Mouse (Mus musculus): Measurements from ENCODE around the gene Xbp1. TPM values are rescaled to one million over a fixed set of nuclear protein-coding genes. Genes with fewer than 3 reads are reported as not detected.
"Not testable (repeated sequence)": the region's sequence is repeated elsewhere in the genome, so short reads cannot be mapped to it uniquely, and the experiment has no call there.

Xbp1 gene
- polyA plus RNA-seq (2014; fragmentation: Nextera tagmentation; extraction: Ambion mirVana), result 144 and 158 TPM in 2 replicates

DNA sequence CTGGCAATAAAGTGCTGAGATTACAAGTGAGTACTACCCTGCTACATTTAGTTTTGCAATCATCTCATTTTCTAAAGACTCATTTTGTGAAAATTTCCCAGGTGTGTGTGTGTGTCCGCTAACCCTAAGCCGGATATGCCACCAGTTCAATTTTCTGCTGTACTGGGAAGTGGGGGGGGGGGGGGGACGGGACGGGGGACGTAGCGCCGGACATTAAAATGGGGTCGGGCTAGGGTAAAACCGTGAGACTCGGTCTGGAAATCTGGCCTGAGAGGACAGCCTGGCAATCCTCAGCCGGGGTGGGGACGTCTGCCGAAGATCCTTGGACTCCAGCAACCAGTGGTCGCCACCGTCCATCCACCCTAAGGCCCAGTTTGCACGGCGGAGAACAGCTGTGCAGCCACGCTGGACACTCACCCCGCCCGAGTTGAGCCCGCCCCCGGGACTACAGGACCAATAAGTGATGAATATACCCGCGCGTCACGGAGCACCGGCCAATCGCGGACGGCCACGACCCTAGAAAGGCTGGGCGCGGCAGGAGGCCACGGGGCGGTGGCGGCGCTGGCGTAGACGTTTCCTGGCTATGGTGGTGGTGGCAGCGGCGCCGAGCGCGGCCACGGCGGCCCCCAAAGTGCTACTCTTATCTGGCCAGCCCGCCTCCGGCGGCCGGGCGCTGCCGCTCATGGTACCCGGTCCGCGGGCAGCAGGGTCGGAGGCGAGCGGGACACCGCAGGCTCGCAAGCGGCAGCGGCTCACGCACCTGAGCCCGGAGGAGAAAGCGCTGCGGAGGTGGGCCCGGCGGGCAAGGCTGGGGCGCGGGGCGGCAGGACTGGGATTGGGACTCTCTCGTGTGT, at the start of gene Xbp1:
TSS of gene Xbp1 (plus strand) at position 248 of the 854 bp plus-strand sequence.
- H3K27ac ChIP-seq (ENCODE audit: low read depth, low read length), result peak within 1 kb of the TSS; percentile 86
- H3K4me2 ChIP-seq (replicated peaks; ENCODE audit: low read depth, low read length), result peak within 1 kb of the TSS; percentile 71
- no peaks in the 10 kb centered on the region for H3K9me3 ChIP-seq (ENCODE audit: control insufficient read depth, low read length)
- H3K36me3 ChIP-seq (ENCODE audit: control insufficient read depth, insufficient read depth, low read length), result 0 out of 2 replicates have a peak, but pooled peaks cover 2% of the 10 kb centered on the region
- WGBS, result under 1% methylated on average over 54 of the region's 72 CpGs
- H3K27me3 ChIP-seq (ENCODE audit: control insufficient read depth, insufficient read depth, low read length), result no peaks in the 10 kb centered on the region
- ATAC-seq (ENCODE audit: low FRiP score) (peak; percentile 99), DNase-seq (ENCODE audit: low spot score) (peak; percentile 97)
- H3K4me1 ChIP-seq (replicated peaks; ENCODE audit: control insufficient read depth, insufficient read depth, low read length), result no peaks in the 10 kb centered on the region
- H3K9ac ChIP-seq (ENCODE audit: low read depth, low read length), result peak within 1 kb of the TSS; percentile 99
- H3K4me3 ChIP-seq (ENCODE audit: low read depth, low read length), result peak within 1 kb of the TSS; percentile 97

DNA sequence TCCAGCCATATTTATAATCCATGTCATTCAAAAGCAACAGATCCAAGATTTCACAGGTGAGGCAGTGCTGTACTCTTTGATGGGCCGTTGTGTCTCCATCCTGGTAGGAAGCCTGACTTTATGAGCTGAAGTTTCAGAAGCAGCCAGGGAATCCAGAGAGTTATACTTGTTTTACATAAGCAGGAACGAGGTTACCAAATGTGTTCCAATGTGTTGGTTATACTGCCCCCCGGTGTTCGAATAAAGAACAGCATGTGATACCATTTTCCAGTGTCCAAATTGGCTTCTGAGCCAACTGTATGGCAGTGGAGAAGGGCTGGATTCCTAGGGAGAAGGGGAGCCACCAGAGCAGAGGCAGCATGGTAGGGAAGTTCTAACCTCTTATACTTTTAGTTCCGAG, 46.3 kb upstream of the Xbp1 start:
- 20% methylated on average over 5 of the region's 5 CpGs for WGBS
- H3K4me2 ChIP-seq (replicated peaks; ENCODE audit: low read depth, low read length), result no peak overlapping the region
- DNase-seq (ENCODE audit: low spot score) (peak; percentile 88), ATAC-seq (ENCODE audit: low FRiP score) (no peak)
- no peak overlapping the region for H3K27ac ChIP-seq (ENCODE audit: low read depth, low read length)
- H3K9ac ChIP-seq (ENCODE audit: low read depth, low read length), result no peak overlapping the region
- no peaks in the 10 kb centered on the region for H3K4me1 ChIP-seq (replicated peaks; ENCODE audit: control insufficient read depth, insufficient read depth, low read length)
- H3K27me3 ChIP-seq (ENCODE audit: control insufficient read depth, insufficient read depth, low read length), result no peaks in the 10 kb centered on the region
- H3K9me3 ChIP-seq (ENCODE audit: control insufficient read depth, low read length), result no peaks in the 10 kb centered on the region
- H3K36me3 ChIP-seq (ENCODE audit: control insufficient read depth, insufficient read depth, low read length), result no peaks in the 10 kb centered on the region
- no peak overlapping the region for H3K4me3 ChIP-seq (ENCODE audit: low read depth, low read length)

DNA sequence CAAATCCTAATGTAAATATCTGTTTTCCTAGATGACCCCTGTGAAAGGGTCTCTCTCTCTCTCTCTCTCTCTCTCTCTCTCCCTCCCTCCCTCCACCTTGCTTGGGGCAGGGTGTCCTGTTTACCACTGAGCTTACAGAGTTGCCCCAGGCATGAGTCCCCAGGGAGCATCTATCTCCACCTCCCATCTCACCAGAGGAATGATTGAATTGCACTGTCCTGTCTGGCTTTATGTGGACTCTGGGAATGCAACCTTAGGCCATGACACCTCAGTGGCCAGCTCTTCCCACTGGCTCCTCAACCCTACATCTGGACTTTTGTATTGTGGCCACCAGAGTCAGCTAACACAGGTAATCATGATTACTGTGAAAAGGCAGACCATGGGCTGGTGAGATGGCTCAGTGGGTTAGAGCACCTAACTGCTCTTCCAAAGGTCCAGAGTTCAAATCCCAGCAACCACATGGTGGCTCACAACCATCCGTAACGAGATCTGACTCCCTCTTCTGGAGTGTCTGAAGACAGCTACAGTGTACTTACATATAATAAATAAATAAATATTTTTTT, 44.8 kb upstream of the Xbp1 start:
- H3K27me3 ChIP-seq (ENCODE audit: control insufficient read depth, insufficient read depth, low read length); H3K9me3 ChIP-seq (ENCODE audit: control insufficient read depth, low read length); H3K4me1 ChIP-seq (replicated peaks; ENCODE audit: control insufficient read depth, insufficient read depth, low read length); H3K36me3 ChIP-seq (ENCODE audit: control insufficient read depth, insufficient read depth, low read length); ATAC-seq (ENCODE audit: low FRiP score); DNase-seq (ENCODE audit: low spot score); H3K27ac ChIP-seq (ENCODE audit: low read depth, low read length); H3K4me3 ChIP-seq (ENCODE audit: low read depth, low read length); H3K9ac ChIP-seq (ENCODE audit: low read depth, low read length); H3K4me2 ChIP-seq (replicated peaks; ENCODE audit: low read depth, low read length): not testable (repeated sequence)
- WGBS, result no CpG with 5 or more reads among the region's 2 CpGs

DNA sequence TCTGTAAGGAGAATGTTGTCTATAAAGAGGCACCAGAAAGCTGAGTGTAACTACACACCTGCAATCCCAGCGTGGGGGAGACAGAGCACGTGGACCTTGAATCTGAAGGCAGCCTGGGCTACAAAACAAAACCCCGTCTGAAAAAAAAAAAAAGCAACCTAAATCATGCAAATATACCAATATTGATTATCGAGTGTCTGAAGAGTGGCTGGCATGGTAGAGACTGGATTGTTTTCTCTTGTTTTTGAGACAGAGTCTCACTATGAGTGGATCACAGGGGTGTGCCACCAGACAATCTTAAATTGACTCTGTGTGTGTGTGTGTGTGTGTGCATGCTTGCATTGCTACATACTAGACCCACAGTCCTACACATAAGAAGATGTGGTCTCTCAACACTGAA, 43.7 kb upstream of the Xbp1 start:
- H3K9me3 ChIP-seq (ENCODE audit: control insufficient read depth, low read length), result no peaks in the 10 kb centered on the region
- no peak for DNase-seq (ENCODE audit: low spot score)
- H3K36me3 ChIP-seq (ENCODE audit: control insufficient read depth, insufficient read depth, low read length), result no peaks in the 10 kb centered on the region
- H3K4me2 ChIP-seq (replicated peaks; ENCODE audit: low read depth, low read length), result no peak overlapping the region
- 92% methylated on average over 4 of the region's 4 CpGs for WGBS
- no peak overlapping the region for H3K4me3 ChIP-seq (ENCODE audit: low read depth, low read length)
- H3K27me3 ChIP-seq (ENCODE audit: control insufficient read depth, insufficient read depth, low read length), result no peaks in the 10 kb centered on the region
- H3K27ac ChIP-seq (ENCODE audit: low read depth, low read length), result no peak overlapping the region
- ATAC-seq (ENCODE audit: low FRiP score), result no peak
- no peak overlapping the region for H3K9ac ChIP-seq (ENCODE audit: low read depth, low read length)
- no peaks in the 10 kb centered on the region for H3K4me1 ChIP-seq (replicated peaks; ENCODE audit: control insufficient read depth, insufficient read depth, low read length)

DNA sequence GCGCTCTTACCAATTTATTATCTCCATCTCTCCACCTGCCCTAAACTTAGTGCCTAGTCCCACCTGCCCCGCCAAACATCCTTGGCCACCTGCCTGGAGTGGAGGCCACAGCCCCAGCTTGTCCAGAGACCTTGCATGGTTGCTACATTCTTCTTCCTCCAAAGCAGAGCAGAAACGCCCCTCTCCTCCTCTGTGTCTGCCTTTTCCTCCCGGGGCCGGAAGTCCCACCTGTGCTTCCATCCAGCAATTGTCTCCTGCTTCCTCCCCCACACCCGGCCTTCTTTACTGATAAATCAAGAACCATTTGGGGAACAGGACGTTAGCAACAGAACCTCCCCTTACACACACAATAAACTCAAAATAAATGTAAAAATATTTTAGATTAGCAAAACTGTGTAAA, 42.3 kb upstream of the Xbp1 start:
- H3K27ac ChIP-seq (ENCODE audit: low read depth, low read length), result no peak overlapping the region
- 86% methylated on average over 7 of the region's 7 CpGs for WGBS
- H3K9me3 ChIP-seq (ENCODE audit: control insufficient read depth, low read length), result no peaks in the 10 kb centered on the region
- H3K27me3 ChIP-seq (ENCODE audit: control insufficient read depth, insufficient read depth, low read length), result no peaks in the 10 kb centered on the region
- no peak overlapping the region for H3K4me3 ChIP-seq (ENCODE audit: low read depth, low read length)
- H3K9ac ChIP-seq (ENCODE audit: low read depth, low read length), result no peak overlapping the region
- H3K4me2 ChIP-seq (replicated peaks; ENCODE audit: low read depth, low read length), result no peak overlapping the region
- H3K4me1 ChIP-seq (replicated peaks; ENCODE audit: control insufficient read depth, insufficient read depth, low read length), result no peaks in the 10 kb centered on the region
- ATAC-seq (ENCODE audit: low FRiP score), result no peak
- H3K36me3 ChIP-seq (ENCODE audit: control insufficient read depth, insufficient read depth, low read length), result no peaks in the 10 kb centered on the region
- DNase-seq (ENCODE audit: low spot score), result no peak

DNA sequence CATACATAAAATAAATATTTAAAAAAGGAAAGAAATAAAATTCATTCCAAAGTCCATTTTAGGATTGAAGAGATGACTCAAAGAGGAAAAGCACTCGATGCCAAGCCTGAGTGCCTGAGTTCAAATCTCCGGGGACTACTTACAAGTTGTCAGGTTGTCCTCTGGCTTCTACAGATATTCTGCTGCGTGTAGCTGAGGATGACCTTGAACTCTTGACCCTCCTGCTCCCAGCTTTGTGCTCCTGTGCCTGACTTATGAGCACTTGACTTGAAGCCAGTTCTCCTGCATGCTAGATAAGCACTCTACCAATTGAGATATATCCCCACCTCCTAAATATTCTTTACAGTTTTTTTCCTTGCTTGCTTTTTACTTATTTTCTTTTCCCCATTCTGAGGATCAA, 41.6 kb upstream of the Xbp1 start:
- WGBS, result 94% methylated on average over 3 of the region's 3 CpGs
- Histone ChIP-seq H3K27ac (ENCODE audit: low read depth, low read length) (no peak overlapping the region), H3K36me3 (ENCODE audit: control insufficient read depth, insufficient read depth, low read length) (no peaks in the 10 kb centered on the region), H3K4me2 (replicated peaks; ENCODE audit: low read depth, low read length) (no peak overlapping the region), H3K9me3 (ENCODE audit: control insufficient read depth, low read length) (no peaks in the 10 kb centered on the region), H3K4me1 (replicated peaks; ENCODE audit: control insufficient read depth, insufficient read depth, low read length) (no peaks in the 10 kb centered on the region), H3K27me3 (ENCODE audit: control insufficient read depth, insufficient read depth, low read length) (no peaks in the 10 kb centered on the region), H3K9ac (ENCODE audit: low read depth, low read length) (no peak overlapping the region), H3K4me3 (ENCODE audit: low read depth, low read length) (no peak overlapping the region)
- ATAC-seq (ENCODE audit: low FRiP score) (no peak), DNase-seq (ENCODE audit: low spot score) (no peak)

DNA sequence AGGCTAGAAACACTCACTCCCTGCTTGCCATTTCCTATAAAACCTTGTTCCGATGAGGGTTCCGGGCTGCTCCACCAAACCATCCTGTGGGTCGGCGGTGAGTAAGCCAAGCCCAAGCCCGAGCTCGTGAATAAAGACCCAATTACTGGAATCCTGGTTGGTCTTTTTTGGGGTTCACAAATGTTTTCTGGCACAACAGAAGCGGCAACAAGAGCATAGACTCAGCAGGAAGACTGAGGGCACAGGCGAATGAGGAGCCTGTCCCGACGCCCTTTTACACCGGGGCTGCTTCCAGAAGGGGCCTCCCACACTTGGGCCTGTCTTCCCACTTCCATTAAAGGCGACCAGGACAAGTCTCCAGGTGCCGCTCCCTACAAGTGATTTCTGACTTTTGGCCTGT, 37.9 kb upstream of the Xbp1 start:
- WGBS, result 89% methylated on average over 13 of the region's 13 CpGs
- Histone ChIP-seq H3K36me3 (ENCODE audit: control insufficient read depth, insufficient read depth, low read length) (no peaks in the 10 kb centered on the region), H3K4me2 (replicated peaks; ENCODE audit: low read depth, low read length) (no peak overlapping the region), H3K27me3 (ENCODE audit: control insufficient read depth, insufficient read depth, low read length) (no peaks in the 10 kb centered on the region), H3K4me3 (ENCODE audit: low read depth, low read length) (no peak overlapping the region), H3K9ac (ENCODE audit: low read depth, low read length) (no peak overlapping the region), H3K4me1 (replicated peaks; ENCODE audit: control insufficient read depth, insufficient read depth, low read length) (no peaks in the 10 kb centered on the region), H3K9me3 (ENCODE audit: control insufficient read depth, low read length) (no peaks in the 10 kb centered on the region), H3K27ac (ENCODE audit: low read depth, low read length) (no peak overlapping the region)
- no peak for ATAC-seq (ENCODE audit: low FRiP score)
- DNase-seq (ENCODE audit: low spot score), result no peak

DNA sequence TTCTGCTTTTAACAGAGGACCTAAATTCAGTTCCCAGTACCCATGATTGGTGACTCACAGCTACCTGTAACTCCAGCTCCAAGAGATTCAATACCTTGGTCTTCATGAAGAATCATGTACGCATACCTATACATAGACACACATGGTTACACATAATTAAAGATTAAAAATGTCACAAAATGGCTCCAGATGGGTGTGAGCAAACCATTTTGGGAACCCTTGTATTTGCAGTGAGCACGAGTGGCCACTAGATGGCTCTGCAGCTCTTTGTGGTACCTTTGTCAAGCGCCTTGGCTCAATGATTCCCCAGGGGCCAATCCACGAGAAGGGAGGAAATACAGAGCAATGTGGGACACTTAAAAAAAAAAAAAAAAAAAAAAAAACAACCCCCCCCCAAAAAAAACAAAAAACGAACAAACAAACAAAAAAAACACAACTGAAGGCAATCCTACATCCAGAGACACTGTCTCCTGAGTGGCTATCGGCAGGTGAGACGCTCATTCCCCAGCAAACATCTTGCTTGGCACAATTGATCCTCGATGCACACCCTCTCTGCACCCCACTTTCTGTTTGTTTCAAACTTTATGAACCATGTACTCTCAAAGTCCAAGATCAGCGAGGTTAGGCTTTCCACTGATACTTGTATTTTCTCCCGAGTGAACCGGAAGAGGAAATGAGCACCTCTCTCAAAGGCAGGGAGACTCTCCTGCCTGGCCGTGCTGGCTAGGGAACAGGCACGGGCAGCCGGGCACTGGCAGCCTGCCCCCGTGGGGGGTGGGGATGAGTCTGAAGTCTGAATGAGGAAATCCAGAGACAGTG, 35.1 kb upstream of the Xbp1 start:
- WGBS, result 22% methylated on average over 15 of the region's 15 CpGs
- Histone ChIP-seq H3K9me3 (ENCODE audit: control insufficient read depth, low read length) (no peaks in the 10 kb centered on the region), H3K4me2 (replicated peaks; ENCODE audit: low read depth, low read length) (peak overlapping the region; percentile 38), H3K4me3 (ENCODE audit: low read depth, low read length) (peak overlapping the region; percentile 29), H3K27me3 (ENCODE audit: control insufficient read depth, insufficient read depth, low read length) (no peaks in the 10 kb centered on the region), H3K36me3 (ENCODE audit: control insufficient read depth, insufficient read depth, low read length) (no peaks in the 10 kb centered on the region), H3K4me1 (replicated peaks; ENCODE audit: control insufficient read depth, insufficient read depth, low read length) (no peaks in the 10 kb centered on the region), H3K9ac (ENCODE audit: low read depth, low read length) (peak overlapping the region; percentile 32), H3K27ac (ENCODE audit: low read depth, low read length) (no peak overlapping the region)
- ATAC-seq (ENCODE audit: low FRiP score), result peak; percentile 70
- DNase-seq (ENCODE audit: low spot score), result peak; percentile 91
